Mouse (Mus musculus) heart, embryonic 15.5 days (tissue): ENCODE measurements around the gene Nmrk2. TPM values are rescaled to one million over a fixed set of nuclear protein-coding genes. Genes with fewer than 3 reads are reported as not detected.
A peak's percentile ranks its signal among the peaks of the same experiment; 100 is the strongest.

Experiments used
- ATAC-seq: fragments of 200-750 bp; cut with Nextera tagmentation; replicated peaks from 2 replicates; pipeline ENCODE4 v1.8.0; 2017; ENCODE audit warnings: low read depth, moderate TSS enrichment; ENCODE audit not compliant: insufficient number of reproducible peaks, insufficient read depth, low FRiP score
- H3K27ac ChIP-seq: fragments of 300-500 bp; sonication (generic); 2 replicates; pipeline ENCODE4 v1.5.1; 2015; ENCODE audit warnings: mild to moderate bottlenecking, inconsistent platforms
- H3K27me3 ChIP-seq: fragments of 300-500 bp; sonication (generic); 2 replicates; pipeline ENCODE4 v1.6.1; 2015; ENCODE audit warnings: inconsistent platforms
- H3K36me3 ChIP-seq: fragments of 300-500 bp; sonication (generic); 2 replicates; pipeline ENCODE4 v1.6.1; 2015; ENCODE audit warnings: mild to moderate bottlenecking, inconsistent platforms
- H3K4me1 ChIP-seq: fragments of 300-500 bp; sonication (generic); replicated peaks from 2 replicates; pipeline ENCODE4 v1.6.1; 2015; ENCODE audit warnings: inconsistent platforms
- H3K4me2 ChIP-seq: fragments of 300-500 bp; sonication (generic); 2 replicates; pipeline ENCODE4 v1.6.1; 2015; ENCODE audit warnings: inconsistent platforms, mild to moderate bottlenecking, moderate library complexity
- H3K4me3 ChIP-seq: fragments of 300-500 bp; sonication (generic); 2 replicates; pipeline ENCODE4 v1.5.1; 2015; ENCODE audit warnings: mild to moderate bottlenecking, inconsistent platforms
- H3K9ac ChIP-seq: fragments of 300-500 bp; sonication (generic); 2 replicates; pipeline ENCODE4 v1.6.1; 2015; ENCODE audit warnings: mild to moderate bottlenecking, inconsistent platforms
- H3K9me3 ChIP-seq: fragments of 300-500 bp; sonication (generic); replicated peaks from 2 replicates; pipeline ENCODE4 v1.6.1; 2016; ENCODE audit warnings: inconsistent platforms
- WGBS: fragments of 180-500 bp; shearing (Covaris S2); methylation state at CpG from one replicate; pipeline ENCODE4 v1.1.7; 2015; ENCODE audit warnings: mixed read lengths; 5-methylcytosine and 5-hydroxymethylcytosine counted together
- polyA plus RNA-seq: library from polyadenylated mRNA; unstranded; fragments of >200 nt; fragmentation: Nextera tagmentation; extraction: Ambion mirVana; gene quantifications from 2 replicates; pipeline ENCODE4 v1.2.1, GENCODE M21; 2015

The Nmrk2 gene
- 7.3 and 9.1 TPM in 2 replicates for polyA plus RNA-seq

GRCm38 (mm10) chr10:81201807-81202758, at the start of gene Nmrk2:
TSS of gene Nmrk2 (minus strand) at chr10:81202051.
- peak; percentile 57 for ATAC-seq
- H3K4me2 ChIP-seq: peak within 1 kb of the TSS; percentile 52
- H3K27ac ChIP-seq: peak within 1 kb of the TSS; percentile 98

GRCm38 (mm10) chr10:81249442-81249841, 47.6 kb upstream of the Nmrk2 start:
- no peaks in the 10 kb centered on the region for H3K36me3 ChIP-seq
- H3K27me3 ChIP-seq: peaks cover 42% of the 10 kb centered on the region
- H3K4me1 ChIP-seq: peaks cover 16% of the 10 kb centered on the region
- no peak overlapping the region for H3K4me2 ChIP-seq
- no peaks in the 10 kb centered on the region for H3K9me3 ChIP-seq
- no peak overlapping the region for H3K4me3 ChIP-seq
- no peak for ATAC-seq
- WGBS: 73% methylated on average over 8 of the region's 8 CpGs
- no peak overlapping the region for H3K27ac ChIP-seq
- no peak overlapping the region for H3K9ac ChIP-seq

More at GRCm38 (mm10) chr10:81201807-81202758, at the start of gene Nmrk2:
- Histone ChIP-seq H3K9me3 (no peaks in the 10 kb centered on the region), H3K27me3 (no peaks in the 10 kb centered on the region), H3K9ac (peak within 1 kb of the TSS; percentile 43), H3K4me1 (peaks cover 62% of the 10 kb centered on the region), H3K36me3 (no peaks in the 10 kb centered on the region), H3K4me3 (peak within 1 kb of the TSS; percentile 13)
- 33% methylated on average over 13 of the region's 13 CpGs for WGBS

GRCm38 (mm10) chr10:81247804-81248203, 46.0 kb upstream of the Nmrk2 start:
- Histone ChIP-seq H3K9ac (no peak overlapping the region), H3K4me3 (no peak overlapping the region), H3K9me3 (no peaks in the 10 kb centered on the region), H3K36me3 (no peaks in the 10 kb centered on the region), H3K4me1 (peaks cover 12% of the 10 kb centered on the region), H3K27me3 (peaks cover 39% of the 10 kb centered on the region), H3K27ac (no peak overlapping the region), H3K4me2 (no peak overlapping the region)
- 98% methylated on average over 2 of the region's 2 CpGs for WGBS
- no peak for ATAC-seq

GRCm38 (mm10) chr10:81245166-81245565, 43.3 kb upstream of the Nmrk2 start:
- no peak for ATAC-seq
- WGBS: 87% methylated on average over 6 of the region's 6 CpGs
- Histone ChIP-seq H3K27ac (no peak overlapping the region), H3K4me1 (peaks cover 11% of the 10 kb centered on the region), H3K4me2 (no peak overlapping the region), H3K27me3 (peaks cover 38% of the 10 kb centered on the region), H3K36me3 (no peaks in the 10 kb centered on the region), H3K9ac (no peak overlapping the region), H3K9me3 (no peaks in the 10 kb centered on the region), H3K4me3 (no peak overlapping the region)

- H3K36me3 ChIP-seq: no peaks in the 10 kb centered on the region
- H3K4me3 ChIP-seq: no peak overlapping the region
- H3K9ac ChIP-seq: no peak overlapping the region
- no peak overlapping the region for H3K27ac ChIP-seq
- H3K4me2 ChIP-seq: no peak overlapping the region
- peaks cover 17% of the 10 kb centered on the region for H3K4me1 ChIP-seq
- ATAC-seq: no peak; the same call in 1 of the 2 replicates
- peaks cover 44% of the 10 kb centered on the region for H3K27me3 ChIP-seq
- no peaks in the 10 kb centered on the region for H3K9me3 ChIP-seq
- 9% methylated on average over 17 of the region's 17 CpGs for WGBS
Measured at GRCm38 (mm10) chr10:81244595-81244994, 42.7 kb upstream of the Nmrk2 start.

- WGBS: 71% methylated on average over 4 of the region's 4 CpGs
- Histone ChIP-seq H3K4me3 (no peak overlapping the region), H3K9ac (no peak overlapping the region), H3K9me3 (no peaks in the 10 kb centered on the region), H3K4me1 (peaks cover 17% of the 10 kb centered on the region), H3K27ac (no peak overlapping the region), H3K27me3 (peaks cover 49% of the 10 kb centered on the region), H3K36me3 (no peaks in the 10 kb centered on the region), H3K4me2 (no peak overlapping the region)
- no peak for ATAC-seq
Measured at GRCm38 (mm10) chr10:81244146-81244545, 42.3 kb upstream of the Nmrk2 start.

- peaks cover 60% of the 10 kb centered on the region for H3K27me3 ChIP-seq
- H3K36me3 ChIP-seq: no peaks in the 10 kb centered on the region
- H3K9ac ChIP-seq: no peak overlapping the region
- H3K27ac ChIP-seq: no peak overlapping the region
- whole genome bisulfite sequencing: 91% methylated on average over 16 of the region's 16 CpGs
- peaks cover 17% of the 10 kb centered on the region for H3K4me1 ChIP-seq
- ATAC-seq: no peak
- no peak overlapping the region for H3K4me2 ChIP-seq
- no peak overlapping the region for H3K4me3 ChIP-seq
- H3K9me3 ChIP-seq: no peaks in the 10 kb centered on the region
Measured at GRCm38 (mm10) chr10:81242021-81242420, 40.2 kb upstream of the Nmrk2 start.

GRCm38 (mm10) chr10:81240876-81241275, 39.0 kb upstream of the Nmrk2 start:
- no peak overlapping the region for H3K4me2 ChIP-seq
- WGBS: 26% methylated on average over 13 of the region's 13 CpGs
- ATAC-seq: no peak
- no peak overlapping the region for H3K27ac ChIP-seq
- H3K36me3 ChIP-seq: no peaks in the 10 kb centered on the region
- peaks cover 17% of the 10 kb centered on the region for H3K4me1 ChIP-seq
- H3K4me3 ChIP-seq: no peak overlapping the region
- no peaks in the 10 kb centered on the region for H3K9me3 ChIP-seq
- no peak overlapping the region for H3K9ac ChIP-seq
- H3K27me3 ChIP-seq: peaks cover 60% of the 10 kb centered on the region

GRCm38 (mm10) chr10:81238618-81239017, 36.8 kb upstream of the Nmrk2 start:
- Histone ChIP-seq H3K27me3 (peaks cover 51% of the 10 kb centered on the region), H3K36me3 (no peaks in the 10 kb centered on the region), H3K4me2 (no peak overlapping the region), H3K9ac (no peak overlapping the region), H3K27ac (no peak overlapping the region), H3K4me3 (no peak overlapping the region), H3K4me1 (peaks cover 11% of the 10 kb centered on the region), H3K9me3 (no peaks in the 10 kb centered on the region)
- WGBS: 74% methylated on average over 2 of the region's 2 CpGs
- ATAC-seq: no peak

GRCm38 (mm10) chr10:81236471-81237268, 34.8 kb upstream of the Nmrk2 start:
- H3K27me3 ChIP-seq: peaks cover 42% of the 10 kb centered on the region
- peaks cover 22% of the 10 kb centered on the region for H3K4me1 ChIP-seq
- WGBS: 84% methylated on average over 12 of the region's 12 CpGs
- no peaks in the 10 kb centered on the region for H3K9me3 ChIP-seq
- H3K9ac ChIP-seq: no peak overlapping the region
- H3K4me3 ChIP-seq: no peak overlapping the region
- ATAC-seq: no peak
- no peak overlapping the region for H3K27ac ChIP-seq
- H3K36me3 ChIP-seq: no peaks in the 10 kb centered on the region
- H3K4me2 ChIP-seq: no peak overlapping the region

GRCm38 (mm10) chr10:81234206-81234605, 32.4 kb upstream of the Nmrk2 start:
- Histone ChIP-seq H3K27ac (no peak overlapping the region), H3K4me3 (no peak overlapping the region), H3K4me2 (no peak overlapping the region), H3K36me3 (no peaks in the 10 kb centered on the region), H3K9ac (no peak overlapping the region), H3K4me1 (peaks cover 26% of the 10 kb centered on the region), H3K27me3 (peaks cover 42% of the 10 kb centered on the region), H3K9me3 (no peaks in the 10 kb centered on the region)
- WGBS: 78% methylated on average over 6 of the region's 6 CpGs
- no peak for ATAC-seq
